Mouse (Mus musculus): ENCODE results near the gene Plbd1.

Plbd1 gene

GRCm38 (mm10) chr6:136661706-136662016 lies at the start of gene Plbd1:
TSS of gene Plbd1 (minus strand) at chr6:136661928.
- peak; percentile 98 for DNase-seq

- no peak for DNase-seq
Observed at GRCm38 (mm10) chr6:136710408-136710807, 48.7 kb upstream of the Plbd1 start.

- no peak for DNase-seq
Observed at GRCm38 (mm10) chr6:136708597-136708996, 46.9 kb upstream of the Plbd1 start.

GRCm38 (mm10) chr6:136701878-136702277 lies 40.1 kb upstream of the Plbd1 start:
- no peak for DNase-seq

GRCm38 (mm10) chr6:136701185-136701584 lies 39.5 kb upstream of the Plbd1 start:
- DNase-seq = no peak

- DNase-seq = no peak
Observed at GRCm38 (mm10) chr6:136691314-136691713, 29.6 kb upstream of the Plbd1 start.

GRCm38 (mm10) chr6:136690527-136690926 lies 28.8 kb upstream of the Plbd1 start:
- DNase-seq = no peak

- DNase-seq = peak; percentile 95
Observed at GRCm38 (mm10) chr6:136689790-136690413, 28.2 kb upstream of the Plbd1 start.

- DNase-seq = no peak
Observed at GRCm38 (mm10) chr6:136685433-136685832, 23.7 kb upstream of the Plbd1 start.

- peak; percentile 96 for DNase-seq
Observed at GRCm38 (mm10) chr6:136683410-136684334, 21.9 kb upstream of the Plbd1 start.

- DNase-seq = peak; percentile 91
Observed at GRCm38 (mm10) chr6:136679381-136679780, 17.7 kb upstream of the Plbd1 start.

- DNase-seq = no peak
Observed at GRCm38 (mm10) chr6:136674935-136675334, 13.2 kb upstream of the Plbd1 start.

GRCm38 (mm10) chr6:136672467-136672866 lies 10.7 kb upstream of the Plbd1 start:
- peak; percentile 98 for DNase-seq

GRCm38 (mm10) chr6:136669274-136669673 lies 7.5 kb upstream of the Plbd1 start:
- no peak for DNase-seq

- DNase-seq = no peak
Observed at GRCm38 (mm10) chr6:136668266-136668986, 6.7 kb upstream of the Plbd1 start.

GRCm38 (mm10) chr6:136662063-136662462 lies 335 bp upstream of the Plbd1 start:
- DNase-seq = no peak

GRCm38 (mm10) chr6:136660831-136661705 lies 660 bp downstream of the Plbd1 start:
- DNase-seq = no peak

GRCm38 (mm10) chr6:136659226-136659625 lies 2.5 kb downstream of the Plbd1 start:
- DNase-seq = no peak

GRCm38 (mm10) chr6:136658303-136658702 lies 3.4 kb downstream of the Plbd1 start:
- no peak for DNase-seq

GRCm38 (mm10) chr6:136655786-136656185 lies 5.9 kb downstream of the Plbd1 start:
- DNase-seq = no peak

GRCm38 (mm10) chr6:136654470-136654869 lies 7.3 kb downstream of the Plbd1 start:
- DNase-seq = no peak

GRCm38 (mm10) chr6:136653331-136653730 lies 8.4 kb downstream of the Plbd1 start:
- DNase-seq = no peak

GRCm38 (mm10) chr6:136650664-136651063 lies 11.1 kb downstream of the Plbd1 start:
- DNase-seq = no peak

Measured in heart, adult 11 months (tissue).